Mouse (Mus musculus): Measurements from ENCODE around the gene Plekho1. TPM values are rescaled to one million over a fixed set of nuclear protein-coding genes. Genes with fewer than 3 reads are reported as not detected.

The Plekho1 gene
- polyA plus RNA-seq, 1 experiment from 2014 or later: 59.2 TPM

GRCm38 (mm10) chr3:96031991-96032651, 36.3 kb upstream of the Plekho1 start:
- ATAC-seq (ENCODE audit: extremely low read depth, insufficient number of reproducible peaks, low FRiP score, low TSS enrichment): no peak
- Histone ChIP-seq H3K9me3 (no peaks in the 10 kb centered on the region), H3K4me1 (peaks cover 16% of the 10 kb centered on the region), H3K27me3 (replicated peaks) (no peaks in the 10 kb centered on the region), H3K9ac (no peak overlapping the region), H3K4me2 (no peak overlapping the region), H3K36me3 (peaks cover 32% of the 10 kb centered on the region), H3K4me3 (no peak overlapping the region), H3K27ac (replicated peaks) (no peak overlapping the region)
- 77% methylated on average over 6 of the region's 6 CpGs for WGBS

GRCm38 (mm10) chr3:96029766-96030165, 34.0 kb upstream of the Plekho1 start:
- no peaks in the 10 kb centered on the region for H3K27me3 ChIP-seq (replicated peaks)
- no peaks in the 10 kb centered on the region for H3K9me3 ChIP-seq
- no peak overlapping the region for H3K9ac ChIP-seq
- H3K27ac ChIP-seq (replicated peaks): no peak overlapping the region
- peaks cover 8% of the 10 kb centered on the region for H3K4me1 ChIP-seq
- no peak for ATAC-seq (ENCODE audit: extremely low read depth, insufficient number of reproducible peaks, low FRiP score, low TSS enrichment)
- peaks cover 39% of the 10 kb centered on the region for H3K36me3 ChIP-seq
- no peak overlapping the region for H3K4me2 ChIP-seq
- 87% methylated on average over 11 of the region's 11 CpGs for WGBS
- no peak overlapping the region for H3K4me3 ChIP-seq

GRCm38 (mm10) chr3:96029336-96029735, 33.5 kb upstream of the Plekho1 start:
- 86% methylated on average over 3 of the region's 3 CpGs for WGBS
- no peak for ATAC-seq (ENCODE audit: extremely low read depth, insufficient number of reproducible peaks, low FRiP score, low TSS enrichment)
- Histone ChIP-seq H3K27ac (replicated peaks) (no peak overlapping the region), H3K36me3 (peaks cover 39% of the 10 kb centered on the region), H3K4me1 (peaks cover 3% of the 10 kb centered on the region; the same call in 1 of the 2 replicates), H3K9me3 (no peaks in the 10 kb centered on the region), H3K9ac (no peak overlapping the region), H3K27me3 (replicated peaks) (no peaks in the 10 kb centered on the region), H3K4me3 (no peak overlapping the region), H3K4me2 (no peak overlapping the region)

GRCm38 (mm10) chr3:96027875-96028274, 32.1 kb upstream of the Plekho1 start:
- Histone ChIP-seq H3K9ac (no peak overlapping the region), H3K9me3 (no peaks in the 10 kb centered on the region), H3K4me3 (no peak overlapping the region), H3K27me3 (replicated peaks) (no peaks in the 10 kb centered on the region), H3K4me2 (no peak overlapping the region), H3K27ac (replicated peaks) (no peak overlapping the region), H3K4me1 (0 out of 2 replicates have a peak, but pooled peaks cover 3% of the 10 kb centered on the region), H3K36me3 (peaks cover 31% of the 10 kb centered on the region)
- 85% methylated on average over 1 of the region's 1 CpGs for WGBS
- ATAC-seq (ENCODE audit: extremely low read depth, insufficient number of reproducible peaks, low FRiP score, low TSS enrichment): no peak

GRCm38 (mm10) chr3:96027145-96027544, 31.3 kb upstream of the Plekho1 start:
- Histone ChIP-seq H3K9me3 (no peaks in the 10 kb centered on the region), H3K4me1 (0 out of 2 replicates have a peak, but pooled peaks cover 3% of the 10 kb centered on the region), H3K27ac (replicated peaks) (no peak overlapping the region), H3K4me3 (no peak overlapping the region), H3K4me2 (no peak overlapping the region), H3K36me3 (peaks cover 26% of the 10 kb centered on the region), H3K9ac (no peak overlapping the region), H3K27me3 (replicated peaks) (no peaks in the 10 kb centered on the region)
- no peak for ATAC-seq (ENCODE audit: extremely low read depth, insufficient number of reproducible peaks, low FRiP score, low TSS enrichment)
- WGBS: 81% methylated on average over 1 of the region's 1 CpGs

GRCm38 (mm10) chr3:96021421-96022128, 25.8 kb upstream of the Plekho1 start:
- Histone ChIP-seq H3K27ac (replicated peaks) (no peak overlapping the region), H3K4me1 (peaks cover 11% of the 10 kb centered on the region), H3K4me2 (no peak overlapping the region), H3K9ac (no peak overlapping the region), H3K36me3 (peaks cover 6% of the 10 kb centered on the region; the same call in 1 of the 2 replicates), H3K9me3 (no peaks in the 10 kb centered on the region), H3K27me3 (replicated peaks) (no peaks in the 10 kb centered on the region), H3K4me3 (no peak overlapping the region)
- no peak for ATAC-seq (ENCODE audit: extremely low read depth, insufficient number of reproducible peaks, low FRiP score, low TSS enrichment)
- WGBS: 65% methylated on average over 5 of the region's 5 CpGs

GRCm38 (mm10) chr3:96020735-96021134, 24.9 kb upstream of the Plekho1 start:
- Histone ChIP-seq H3K9ac (no peak overlapping the region), H3K4me1 (peaks cover 11% of the 10 kb centered on the region), H3K9me3 (no peaks in the 10 kb centered on the region), H3K27me3 (replicated peaks) (no peaks in the 10 kb centered on the region), H3K27ac (replicated peaks) (no peak overlapping the region), H3K36me3 (0 out of 2 replicates have a peak, but pooled peaks cover 4% of the 10 kb centered on the region), H3K4me2 (no peak overlapping the region), H3K4me3 (no peak overlapping the region)
- no peak for ATAC-seq (ENCODE audit: extremely low read depth, insufficient number of reproducible peaks, low FRiP score, low TSS enrichment)
- 67% methylated on average over 1 of the region's 1 CpGs for WGBS

GRCm38 (mm10) chr3:96017461-96017860, 21.7 kb upstream of the Plekho1 start:
- Histone ChIP-seq H3K9ac (no peak overlapping the region), H3K9me3 (no peaks in the 10 kb centered on the region), H3K36me3 (0 out of 2 replicates have a peak, but pooled peaks cover 4% of the 10 kb centered on the region), H3K27me3 (replicated peaks) (no peaks in the 10 kb centered on the region), H3K4me3 (no peak overlapping the region), H3K27ac (replicated peaks) (peak overlapping the region; percentile 24; the same call in 1 of the 2 replicates), H3K4me2 (no peak overlapping the region), H3K4me1 (peaks cover 23% of the 10 kb centered on the region)
- 57% methylated on average over 5 of the region's 5 CpGs for WGBS
- ATAC-seq (ENCODE audit: extremely low read depth, insufficient number of reproducible peaks, low FRiP score, low TSS enrichment): no peak

GRCm38 (mm10) chr3:96016257-96016889, 20.6 kb upstream of the Plekho1 start:
- WGBS: 91% methylated on average over 2 of the region's 2 CpGs
- Histone ChIP-seq H3K4me3 (no peak overlapping the region), H3K27me3 (replicated peaks) (no peaks in the 10 kb centered on the region), H3K27ac (replicated peaks) (no peak overlapping the region), H3K4me2 (no peak overlapping the region), H3K9me3 (no peaks in the 10 kb centered on the region), H3K4me1 (peaks cover 25% of the 10 kb centered on the region), H3K9ac (no peak overlapping the region), H3K36me3 (0 out of 2 replicates have a peak, but pooled peaks cover 4% of the 10 kb centered on the region)
- no peak for ATAC-seq (ENCODE audit: extremely low read depth, insufficient number of reproducible peaks, low FRiP score, low TSS enrichment)

- H3K36me3 ChIP-seq: peaks cover 10% of the 10 kb centered on the region; the same call in 1 of the 2 replicates
- no peak overlapping the region for H3K4me3 ChIP-seq
- no peaks in the 10 kb centered on the region for H3K27me3 ChIP-seq (replicated peaks)
- H3K9me3 ChIP-seq: no peaks in the 10 kb centered on the region
- no peak overlapping the region for H3K9ac ChIP-seq
- H3K4me2 ChIP-seq: no peak overlapping the region
- H3K27ac ChIP-seq (replicated peaks): no peak overlapping the region
- ATAC-seq (ENCODE audit: extremely low read depth, insufficient number of reproducible peaks, low FRiP score, low TSS enrichment): no peak
- peaks cover 25% of the 10 kb centered on the region for H3K4me1 ChIP-seq
- 87% methylated on average over 2 of the region's 2 CpGs for WGBS
Measured at GRCm38 (mm10) chr3:96015681-96016080, 19.9 kb upstream of the Plekho1 start.

GRCm38 (mm10) chr3:96012805-96013204, 17.0 kb upstream of the Plekho1 start:
- H3K27ac ChIP-seq (replicated peaks): peak overlapping the region; percentile 83
- H3K27me3 ChIP-seq (replicated peaks): no peaks in the 10 kb centered on the region
- H3K4me3 ChIP-seq: no peak overlapping the region
- H3K9ac ChIP-seq: peak overlapping the region; percentile 52
- H3K9me3 ChIP-seq: no peaks in the 10 kb centered on the region
- H3K4me1 ChIP-seq: peaks cover 21% of the 10 kb centered on the region
- 19% methylated on average over 5 of the region's 5 CpGs for WGBS
- H3K36me3 ChIP-seq: peaks cover 14% of the 10 kb centered on the region; the same call in 1 of the 2 replicates
- H3K4me2 ChIP-seq: peak overlapping the region; percentile 22
- ATAC-seq (ENCODE audit: extremely low read depth, insufficient number of reproducible peaks, low FRiP score, low TSS enrichment): no peak

Measured in heart, embryonic 13.5 days (tissue).